Comparison of ENCODE assay signal across 12 mouse cellular contexts in the genomic region with DNA sequence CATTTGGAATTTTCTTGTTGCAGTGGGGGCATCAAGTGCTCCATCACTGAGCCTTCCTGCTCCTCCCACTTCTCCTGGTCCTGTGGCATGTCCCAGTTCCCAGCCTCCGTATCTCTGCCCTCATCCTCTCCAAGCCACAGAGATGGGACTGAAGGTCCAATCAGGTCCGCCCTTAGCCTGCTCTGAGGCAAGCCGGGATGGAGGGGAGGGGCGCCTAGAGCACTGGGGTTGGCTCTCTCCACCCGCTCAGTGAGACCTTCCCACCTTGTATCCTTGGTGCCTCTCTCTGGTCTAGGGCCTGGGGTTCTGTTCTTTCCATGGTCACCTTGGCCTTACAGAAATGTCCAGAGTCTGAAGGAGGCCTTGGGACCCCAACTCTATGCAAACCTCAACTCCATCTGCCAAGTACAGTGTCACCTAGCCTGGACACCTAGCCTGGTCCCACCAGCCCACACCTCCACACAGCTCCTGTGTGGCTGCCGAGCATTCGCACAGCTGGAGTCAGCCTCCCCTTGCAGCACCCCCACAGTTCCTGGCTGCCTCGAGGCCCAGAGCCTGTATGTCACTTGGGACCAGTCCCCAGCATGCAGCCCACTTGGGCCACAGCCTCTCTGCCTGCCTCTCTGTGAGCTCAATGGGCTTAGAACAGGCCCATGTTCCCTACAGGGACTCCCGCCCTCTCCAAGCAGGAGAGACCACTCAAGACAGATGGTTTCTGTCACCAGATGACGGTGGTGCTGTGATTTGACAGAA. TPM values are rescaled to one million over a fixed set of nuclear protein-coding genes. Genes with fewer than 3 reads are reported as not detected.
DNase-seq lines count a peak whose midpoint lies in the region; ATAC-seq lines count a peak whose summit lies in the region.
"Had no signal": no experiment of that assay in that cellular context is flagged by ENCODE, and none has a peak within 500 bp of the region (broad histone marks: within the 10 kb centered on the region; RNA-seq: fewer than 3 reads in every experiment).

No protein-coding gene starts in this region.

- 62% methylated on average over 10 of the region's 10 CpGs for WGBS in heart, embryonic 11.5 days (ENCODE audit: insufficient replicate concordance)
- WGBS in embryonic facial prominence, embryonic 10.5 days = 65% methylated on average over 10 of the region's 10 CpGs
- 57% methylated on average over 10 of the region's 10 CpGs for WGBS in hindbrain, embryonic 10.5 days

- no peak overlapping the region for H3K9ac ChIP-seq in heart, embryonic 11.5 days (ENCODE audit: low read depth, low read length)
- H3K9ac ChIP-seq: forebrain, embryonic 12.5 days; heart, embryonic 15.5 days; intestine, embryonic 15.5 days; lung, embryonic 15.5 days had no signal

- no peaks in the 10 kb centered on the region for H3K9me3 ChIP-seq in heart, embryonic 11.5 days (replicated peaks; ENCODE audit: control insufficient read depth, low read length)
- no peaks in the 10 kb centered on the region for H3K9me3 ChIP-seq in embryonic facial prominence, embryonic 10.5 days
- H3K9me3 ChIP-seq in hindbrain, embryonic 10.5 days = no peaks in the 10 kb centered on the region
- H3K9me3 ChIP-seq: forebrain, embryonic 12.5 days; heart, embryonic 15.5 days; intestine, embryonic 15.5 days; lung, embryonic 15.5 days had no signal

- H3K4me1 ChIP-seq in heart, embryonic 11.5 days (ENCODE audit: control insufficient read depth, insufficient read depth, low read length) = no peaks in the 10 kb centered on the region
- no peaks in the 10 kb centered on the region for H3K4me1 ChIP-seq in embryonic facial prominence, embryonic 10.5 days
- 0 out of 2 replicates have a peak, but pooled peaks cover 12% of the 10 kb centered on the region for H3K4me1 ChIP-seq in hindbrain, embryonic 10.5 days (replicated peaks)
- H3K4me1 ChIP-seq: forebrain, embryonic 12.5 days; heart, embryonic 15.5 days; intestine, embryonic 15.5 days; lung, embryonic 15.5 days had no signal

- intact Hi-C loops in heart, postnatal 14 days (cut with DNase I) = no loop called here

- no peak overlapping the region for H3K27ac ChIP-seq in heart, embryonic 11.5 days (ENCODE audit: low read depth, low read length)
- H3K27ac ChIP-seq in embryonic facial prominence, embryonic 10.5 days (replicated peaks) = 0 out of 2 replicates have a peak overlapping the region, but pooled peaks have one; percentile 15
- no peak overlapping the region for H3K27ac ChIP-seq in hindbrain, embryonic 10.5 days
- H3K27ac ChIP-seq: forebrain, embryonic 12.5 days; heart, embryonic 15.5 days; intestine, embryonic 15.5 days; lung, embryonic 15.5 days had no signal

- DNase-seq in heart, postnatal 14 days = peak; percentile 0
- DNase-seq in lung, postnatal 10 days = peak; percentile 1
- no peak for DNase-seq in lung, postnatal 25 days (ENCODE audit: low spot score)
- DNase-seq in embryonic facial prominence, embryonic 10.5 days (ENCODE audit: low spot score) = no peak
- DNase-seq in lung, postnatal 4 days = peak; percentile 3 to 15
- DNase-seq in hindbrain, embryonic 10.5 days (ENCODE audit: low spot score) = no peak
- no peak for DNase-seq in cerebellum, adult 11 months

- ATAC-seq in heart, embryonic 11.5 days (replicated peaks; ENCODE audit: insufficient number of reproducible peaks, low FRiP score, low TSS enrichment) = no peak
- ATAC-seq: intestine, embryonic 15.5 days had no signal

- no peaks in the 10 kb centered on the region for H3K27me3 ChIP-seq in heart, embryonic 11.5 days (ENCODE audit: control insufficient read depth, insufficient read depth, low read length)
- 0 out of 2 replicates have a peak, but pooled peaks cover 5% of the 10 kb centered on the region for H3K27me3 ChIP-seq in embryonic facial prominence, embryonic 10.5 days (replicated peaks; ENCODE audit: low read depth, poor library complexity, severe bottlenecking)
- H3K27me3 ChIP-seq in hindbrain, embryonic 10.5 days (ENCODE audit: insufficient read depth, poor library complexity, severe bottlenecking) = no peaks in the 10 kb centered on the region
- H3K27me3 ChIP-seq: forebrain, embryonic 12.5 days; lung, embryonic 15.5 days had no signal

- no peak overlapping the region for H3K4me2 ChIP-seq in heart, embryonic 11.5 days
- H3K4me2 ChIP-seq: forebrain, embryonic 12.5 days; heart, embryonic 15.5 days; intestine, embryonic 15.5 days; lung, embryonic 15.5 days had no signal

- H3K4me3 ChIP-seq in heart, embryonic 11.5 days (ENCODE audit: low read depth, low read length) = no peak overlapping the region
- H3K4me3 ChIP-seq in embryonic facial prominence, embryonic 10.5 days = no peak overlapping the region
- no peak overlapping the region for H3K4me3 ChIP-seq in hindbrain, embryonic 10.5 days
- H3K4me3 ChIP-seq: forebrain, embryonic 12.5 days; heart, embryonic 15.5 days; intestine, embryonic 15.5 days; lung, embryonic 15.5 days had no signal

- H3K36me3 ChIP-seq in heart, embryonic 11.5 days (ENCODE audit: control insufficient read depth, insufficient read depth, low read length) = no peaks in the 10 kb centered on the region
- H3K36me3 ChIP-seq in embryonic facial prominence, embryonic 10.5 days (replicated peaks) = no peaks in the 10 kb centered on the region
- no peaks in the 10 kb centered on the region for H3K36me3 ChIP-seq in hindbrain, embryonic 10.5 days
- H3K36me3 ChIP-seq: forebrain, embryonic 12.5 days; heart, embryonic 15.5 days; intestine, embryonic 15.5 days; lung, embryonic 15.5 days had no signal

RNA-seq across cellular contexts. Expression of a gene that starts 34.5 kb away (rescaled TPM):
- total RNA-seq in heart, postnatal 14 days (2021) = 10 to 100 TPM; 24.5 to 25.5 TPM
- 19.6 and 21.6 TPM in 2 replicates for polyA plus RNA-seq in heart, embryonic 11.5 days (2014; fragmentation: Nextera tagmentation; extraction: Ambion mirVana)
- polyA plus RNA-seq in embryonic facial prominence, embryonic 10.5 days (2016; fragmentation: Nextera tagmentation; extraction: Ambion mirVana) = 13.7 and 14.6 TPM in 2 replicates
- 10.8 and 10.9 TPM in 2 replicates for polyA plus RNA-seq in hindbrain, embryonic 10.5 days (2016; fragmentation: Nextera tagmentation; extraction: Ambion mirVana)

Comparison
In these comparisons a context has a peak if more than half of its experiments do, and no peak if none do; other contexts are left out.
1. DNase-seq: peak in heart, postnatal 14 days (2 of 2), lung, postnatal 10 days (single experiment) and lung, postnatal 4 days (2 of 2); none in lung, postnatal 25 days (single experiment), embryonic facial prominence, embryonic 10.5 days (single experiment), hindbrain, embryonic 10.5 days (single experiment) and cerebellum, adult 11 months (single experiment).